Mouse (Mus musculus): ENCODE data around the gene Adgrf1. TPM values are rescaled to one million over a fixed set of nuclear protein-coding genes. Genes with fewer than 3 reads are reported as not detected.

Gene Adgrf1
- polyA plus RNA-seq, 1 experiment from 2014 or later = not detected

GRCm38 (mm10) chr17:43264739-43265138 is 5.4 kb upstream of the Adgrf1 start:
- Histone ChIP-seq H3K27ac (ENCODE audit: low read length) (no peak overlapping the region), H3K9ac (ENCODE audit: low read length) (no peak overlapping the region), H3K27me3 (ENCODE audit: control insufficient read depth, insufficient read depth, low read length) (no peaks in the 10 kb centered on the region), H3K4me3 (ENCODE audit: low read length) (no peak overlapping the region), H3K9me3 (replicated peaks; ENCODE audit: control insufficient read depth, low read length) (peaks cover 9% of the 10 kb centered on the region), H3K4me1 (ENCODE audit: control insufficient read depth, insufficient read depth, low read length) (no peaks in the 10 kb centered on the region), H3K36me3 (ENCODE audit: control insufficient read depth, insufficient read depth) (no peaks in the 10 kb centered on the region), H3K4me2 (ENCODE audit: low read depth, low read length) (no peak overlapping the region)
- no peak for ATAC-seq (replicated peaks; ENCODE audit: extremely low read depth, insufficient read depth, low FRiP score)
- 71% methylated on average over 7 of the region's 7 CpGs for WGBS

DNA sequence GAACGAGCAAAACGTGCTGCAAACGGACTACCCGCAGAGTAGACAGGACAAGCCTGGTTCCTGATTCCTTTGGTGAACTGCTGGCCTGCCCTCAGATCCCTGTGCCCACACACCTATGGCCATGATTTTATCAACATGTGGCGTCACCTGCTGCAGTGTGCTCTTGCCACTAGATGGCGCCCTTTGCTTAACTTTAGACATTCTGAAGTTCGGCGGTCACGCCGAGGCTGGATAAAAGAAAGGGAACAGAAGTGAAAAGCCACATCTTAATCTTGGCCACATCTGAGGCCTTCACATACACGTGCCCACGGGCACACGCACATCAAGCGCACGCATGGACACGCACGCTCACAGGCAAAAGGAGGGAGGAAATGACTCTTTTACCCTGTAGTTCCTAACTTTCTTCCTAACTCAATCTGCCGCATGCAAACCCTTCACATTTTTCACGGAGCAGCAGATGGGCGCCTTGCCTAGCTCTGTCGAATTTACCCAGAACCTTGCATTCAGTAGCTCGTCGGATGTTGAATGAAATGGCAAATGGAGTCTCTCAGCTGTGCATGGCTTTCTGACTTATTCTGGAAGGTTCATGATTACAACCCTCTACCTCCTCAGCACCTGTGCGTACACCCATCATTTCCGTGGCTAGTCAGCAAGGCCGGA is 4.8 kb upstream of the Adgrf1 start:
- H3K9me3 ChIP-seq (replicated peaks; ENCODE audit: control insufficient read depth, low read length) = peaks cover 9% of the 10 kb centered on the region
- no peak overlapping the region for H3K27ac ChIP-seq (ENCODE audit: low read length)
- ATAC-seq (replicated peaks; ENCODE audit: extremely low read depth, insufficient read depth, low FRiP score) = no peak; the same call in 1 of the 2 replicates
- no peak overlapping the region for H3K9ac ChIP-seq (ENCODE audit: low read length)
- 0 out of 2 replicates have a peak overlapping the region, but pooled peaks have one; percentile 15 for H3K4me3 ChIP-seq (ENCODE audit: low read length)
- WGBS = 20% methylated on average over 26 of the region's 26 CpGs
- no peaks in the 10 kb centered on the region for H3K36me3 ChIP-seq (ENCODE audit: control insufficient read depth, insufficient read depth)
- H3K27me3 ChIP-seq (ENCODE audit: control insufficient read depth, insufficient read depth, low read length) = no peaks in the 10 kb centered on the region
- H3K4me2 ChIP-seq (ENCODE audit: low read depth, low read length) = peak overlapping the region; percentile 55
- H3K4me1 ChIP-seq (ENCODE audit: control insufficient read depth, insufficient read depth, low read length) = no peaks in the 10 kb centered on the region

DNA sequence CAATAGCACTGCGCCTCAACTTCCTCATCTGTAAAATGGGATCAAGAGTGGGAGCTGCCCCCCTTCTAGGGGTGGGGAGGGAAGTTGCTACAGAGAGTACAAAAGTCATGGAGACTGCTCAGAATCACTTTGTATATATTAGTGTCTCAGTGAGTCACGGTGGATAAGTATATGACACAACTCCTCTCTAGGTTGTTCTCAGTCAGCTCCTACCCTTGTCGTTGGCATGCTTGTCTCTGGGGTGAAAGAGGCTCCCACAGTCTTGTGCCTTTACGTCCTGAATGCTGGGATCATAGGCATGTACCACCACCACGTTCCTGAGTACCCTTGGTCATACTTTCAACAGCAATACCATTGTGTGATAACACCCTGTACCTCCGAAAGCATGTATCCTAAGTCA is 4.2 kb upstream of the Adgrf1 start:
- no peaks in the 10 kb centered on the region for H3K4me1 ChIP-seq (ENCODE audit: control insufficient read depth, insufficient read depth, low read length)
- no peaks in the 10 kb centered on the region for H3K36me3 ChIP-seq (ENCODE audit: control insufficient read depth, insufficient read depth)
- 86% methylated on average over 6 of the region's 6 CpGs for WGBS
- no peak for ATAC-seq (replicated peaks; ENCODE audit: extremely low read depth, insufficient read depth, low FRiP score)
- H3K27ac ChIP-seq (ENCODE audit: low read length) = no peak overlapping the region
- H3K27me3 ChIP-seq (ENCODE audit: control insufficient read depth, insufficient read depth, low read length) = no peaks in the 10 kb centered on the region
- no peak overlapping the region for H3K4me3 ChIP-seq (ENCODE audit: low read length)
- no peak overlapping the region for H3K4me2 ChIP-seq (ENCODE audit: low read depth, low read length)
- H3K9ac ChIP-seq (ENCODE audit: low read length) = no peak overlapping the region
- peaks cover 9% of the 10 kb centered on the region for H3K9me3 ChIP-seq (replicated peaks; ENCODE audit: control insufficient read depth, low read length)

DNA sequence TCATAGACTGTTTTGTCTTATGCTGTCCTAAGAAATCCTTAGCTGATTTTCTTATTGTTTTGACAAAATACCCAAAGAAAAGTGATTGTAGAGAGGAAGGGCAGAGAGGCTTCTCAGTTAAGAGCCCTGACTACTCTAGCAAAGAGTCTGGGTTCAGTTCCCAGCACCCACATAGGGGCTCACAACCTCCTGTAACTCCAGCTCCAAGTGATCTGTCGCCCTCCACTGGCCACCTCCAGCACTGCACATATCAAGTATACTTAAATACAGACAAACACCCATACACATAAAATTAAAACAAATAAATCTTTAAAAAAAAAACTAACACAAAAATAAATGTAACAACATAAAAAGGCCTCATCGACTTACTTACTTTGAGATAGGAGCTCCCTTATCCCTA is 3.5 kb upstream of the Adgrf1 start:
- Histone ChIP-seq H3K36me3 (ENCODE audit: control insufficient read depth, insufficient read depth) (no peaks in the 10 kb centered on the region), H3K4me3 (ENCODE audit: low read length) (no peak overlapping the region), H3K27ac (ENCODE audit: low read length) (no peak overlapping the region), H3K9me3 (replicated peaks; ENCODE audit: control insufficient read depth, low read length) (peaks cover 9% of the 10 kb centered on the region), H3K4me1 (ENCODE audit: control insufficient read depth, insufficient read depth, low read length) (no peaks in the 10 kb centered on the region), H3K27me3 (ENCODE audit: control insufficient read depth, insufficient read depth, low read length) (no peaks in the 10 kb centered on the region), H3K9ac (ENCODE audit: low read length) (no peak overlapping the region), H3K4me2 (ENCODE audit: low read depth, low read length) (no peak overlapping the region)
- 82% methylated on average over 2 of the region's 2 CpGs for WGBS
- ATAC-seq (replicated peaks; ENCODE audit: extremely low read depth, insufficient read depth, low FRiP score) = no peak

GRCm38 (mm10) chr17:43267046-43267749 is 2.9 kb upstream of the Adgrf1 start:
- Histone ChIP-seq H3K27ac (ENCODE audit: low read length) (no peak overlapping the region), H3K36me3 (ENCODE audit: control insufficient read depth, insufficient read depth) (no peaks in the 10 kb centered on the region), H3K9me3 (replicated peaks; ENCODE audit: control insufficient read depth, low read length) (peaks cover 7% of the 10 kb centered on the region), H3K4me1 (ENCODE audit: control insufficient read depth, insufficient read depth, low read length) (no peaks in the 10 kb centered on the region), H3K27me3 (ENCODE audit: control insufficient read depth, insufficient read depth, low read length) (no peaks in the 10 kb centered on the region), H3K4me3 (ENCODE audit: low read length) (no peak overlapping the region), H3K9ac (ENCODE audit: low read length) (no peak overlapping the region), H3K4me2 (ENCODE audit: low read depth, low read length) (no peak overlapping the region)
- no peak for ATAC-seq (replicated peaks; ENCODE audit: extremely low read depth, insufficient read depth, low FRiP score)
- 81% methylated on average over 9 of the region's 9 CpGs for WGBS

- no peak for ATAC-seq (replicated peaks; ENCODE audit: extremely low read depth, insufficient read depth, low FRiP score)
Observed at GRCm38 (mm10) chr17:43276220-43276619, 6.1 kb downstream of the Adgrf1 start.

GRCm38 (mm10) chr17:43277223-43277622 is 7.1 kb downstream of the Adgrf1 start:
- ATAC-seq (replicated peaks; ENCODE audit: extremely low read depth, insufficient read depth, low FRiP score) = no peak
- no peak overlapping the region for H3K27ac ChIP-seq (ENCODE audit: low read length)
- 0 out of 2 replicates have a peak, but pooled peaks cover 2% of the 10 kb centered on the region for H3K4me1 ChIP-seq (ENCODE audit: control insufficient read depth, insufficient read depth, low read length)
- no peaks in the 10 kb centered on the region for H3K9me3 ChIP-seq (replicated peaks; ENCODE audit: control insufficient read depth, low read length)
- WGBS = 48% methylated on average over 4 of the region's 4 CpGs
- no peaks in the 10 kb centered on the region for H3K27me3 ChIP-seq (ENCODE audit: control insufficient read depth, insufficient read depth, low read length)
- H3K4me2 ChIP-seq (ENCODE audit: low read depth, low read length) = no peak overlapping the region
- H3K4me3 ChIP-seq (ENCODE audit: low read length) = no peak overlapping the region
- H3K36me3 ChIP-seq (ENCODE audit: control insufficient read depth, insufficient read depth) = no peaks in the 10 kb centered on the region
- no peak overlapping the region for H3K9ac ChIP-seq (ENCODE audit: low read length)

More at GRCm38 (mm10) chr17:43276220-43276619, 6.1 kb downstream of the Adgrf1 start:
- Histone ChIP-seq H3K27ac (ENCODE audit: low read length) (no peak overlapping the region), H3K9ac (ENCODE audit: low read length) (no peak overlapping the region), H3K36me3 (ENCODE audit: control insufficient read depth, insufficient read depth) (no peaks in the 10 kb centered on the region), H3K9me3 (replicated peaks; ENCODE audit: control insufficient read depth, low read length) (no peaks in the 10 kb centered on the region), H3K27me3 (ENCODE audit: control insufficient read depth, insufficient read depth, low read length) (no peaks in the 10 kb centered on the region), H3K4me3 (ENCODE audit: low read length) (no peak overlapping the region), H3K4me1 (ENCODE audit: control insufficient read depth, insufficient read depth, low read length) (0 out of 2 replicates have a peak, but pooled peaks cover 2% of the 10 kb centered on the region), H3K4me2 (ENCODE audit: low read depth, low read length) (no peak overlapping the region)
- WGBS = 75% methylated on average over 6 of the region's 6 CpGs

- no peak for ATAC-seq (replicated peaks; ENCODE audit: extremely low read depth, insufficient read depth, low FRiP score)
- no peaks in the 10 kb centered on the region for H3K36me3 ChIP-seq (ENCODE audit: control insufficient read depth, insufficient read depth)
- H3K27me3 ChIP-seq (ENCODE audit: control insufficient read depth, insufficient read depth, low read length) = no peaks in the 10 kb centered on the region
- H3K27ac ChIP-seq (ENCODE audit: low read length) = no peak overlapping the region
- no peak overlapping the region for H3K9ac ChIP-seq (ENCODE audit: low read length)
- H3K4me2 ChIP-seq (ENCODE audit: low read depth, low read length) = no peak overlapping the region
- WGBS = 75% methylated on average over 7 of the region's 7 CpGs
- H3K4me1 ChIP-seq (ENCODE audit: control insufficient read depth, insufficient read depth, low read length) = 0 out of 2 replicates have a peak, but pooled peaks cover 2% of the 10 kb centered on the region
- H3K9me3 ChIP-seq (replicated peaks; ENCODE audit: control insufficient read depth, low read length) = no peaks in the 10 kb centered on the region
- H3K4me3 ChIP-seq (ENCODE audit: low read length) = no peak overlapping the region
Observed at GRCm38 (mm10) chr17:43279671-43280070, 9.5 kb downstream of the Adgrf1 start.

DNA sequence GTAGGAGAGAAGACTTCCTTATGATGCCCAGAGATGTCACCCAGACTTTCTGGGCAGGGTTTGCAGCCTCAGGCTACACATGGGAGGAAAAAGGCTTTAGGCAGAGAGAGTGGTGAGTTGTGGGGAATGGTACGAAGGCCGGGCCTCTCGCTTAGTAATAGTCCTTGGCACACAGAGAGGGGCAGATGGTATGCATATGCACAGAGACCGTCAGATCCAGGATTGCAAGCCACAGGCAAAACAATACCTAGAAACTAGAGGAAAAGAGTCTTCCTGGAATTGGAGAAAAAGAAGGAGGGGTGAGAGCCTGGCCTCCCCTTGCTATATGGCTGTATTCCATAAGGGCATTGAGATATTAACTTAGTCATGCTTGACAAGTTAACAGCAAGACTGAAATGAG is 12.2 kb downstream of the Adgrf1 start:
- ATAC-seq (replicated peaks; ENCODE audit: extremely low read depth, insufficient read depth, low FRiP score) = no peak
- H3K36me3 ChIP-seq (ENCODE audit: control insufficient read depth, insufficient read depth) = no peaks in the 10 kb centered on the region
- no peak overlapping the region for H3K4me3 ChIP-seq (ENCODE audit: low read length)
- H3K9me3 ChIP-seq (replicated peaks; ENCODE audit: control insufficient read depth, low read length) = no peaks in the 10 kb centered on the region
- no peak overlapping the region for H3K27ac ChIP-seq (ENCODE audit: low read length)
- no peaks in the 10 kb centered on the region for H3K27me3 ChIP-seq (ENCODE audit: control insufficient read depth, insufficient read depth, low read length)
- no peaks in the 10 kb centered on the region for H3K4me1 ChIP-seq (ENCODE audit: control insufficient read depth, insufficient read depth, low read length)
- H3K4me2 ChIP-seq (ENCODE audit: low read depth, low read length) = no peak overlapping the region
- 81% methylated on average over 4 of the region's 4 CpGs for WGBS
- no peak overlapping the region for H3K9ac ChIP-seq (ENCODE audit: low read length)
